Mouse (Mus musculus) limb, embryonic 12.5 days (tissue): ENCODE measurements around the gene Gypa. TPM values are rescaled to one million over a fixed set of nuclear protein-coding genes. Genes with fewer than 3 reads are reported as not detected.
A peak's percentile ranks its signal among the peaks of the same experiment; 100 is the strongest.

Experiments used
- ATAC-seq: fragments of 200-750 bp; cut with Nextera tagmentation; 2 replicates; pipeline ENCODE4 v1.8.0; 2017; ENCODE audit warnings: low read depth, moderate TSS enrichment; ENCODE audit not compliant: insufficient number of reproducible peaks, insufficient read depth, low FRiP score, low TSS enrichment
- H3K27ac ChIP-seq: fragments of 300-500 bp; sonication (generic); 2 replicates; pipeline ENCODE4 v1.5.1; 2016; ENCODE audit warnings: mild to moderate bottlenecking, moderate library complexity
- H3K27me3 ChIP-seq: fragments of 300-500 bp; sonication (generic); 2 replicates; pipeline ENCODE4 v1.6.1; 2016; ENCODE audit warnings: mild to moderate bottlenecking, moderate library complexity
- H3K36me3 ChIP-seq: fragments of 300-500 bp; sonication (generic); 2 replicates; pipeline ENCODE4 v1.6.1; 2016; ENCODE audit warnings: mild to moderate bottlenecking, moderate library complexity
- H3K4me1 ChIP-seq: fragments of 300-500 bp; sonication (generic); replicated peaks from 2 replicates; pipeline ENCODE4 v1.6.1; 2016
- H3K4me2 ChIP-seq: fragments of 300-500 bp; sonication (generic); 2 replicates; pipeline ENCODE4 v1.6.1; 2016; ENCODE audit warnings: mild to moderate bottlenecking, moderate library complexity
- H3K4me3 ChIP-seq: fragments of 300-500 bp; sonication (generic); replicated peaks from 2 replicates; pipeline ENCODE4 v1.5.1; 2016; ENCODE audit warnings: mild to moderate bottlenecking
- H3K9ac ChIP-seq: fragments of 300-500 bp; sonication (generic); replicated peaks from 2 replicates; pipeline ENCODE4 v1.6.1; 2016; ENCODE audit warnings: mild to moderate bottlenecking, moderate library complexity
- H3K9me3 ChIP-seq: fragments of 300-500 bp; sonication (generic); 2 replicates; pipeline ENCODE4 v1.6.1; 2016; ENCODE audit warnings: mild to moderate bottlenecking, moderate library complexity
- WGBS: fragments of 180-500 bp; shearing (Covaris S2); methylation state at CpG from one replicate; pipeline ENCODE4 v1.1.7; 2016; 5-methylcytosine and 5-hydroxymethylcytosine counted together
- polyA plus RNA-seq: library from polyadenylated mRNA; unstranded; fragments of >200 nt; fragmentation: Nextera tagmentation; extraction: Ambion mirVana; gene quantifications from 2 replicates; pipeline ENCODE4 v1.2.1, GENCODE M21; 2016

The Gypa gene
- polyA plus RNA-seq: 4.9 and 5.0 TPM in 2 replicates

DNA sequence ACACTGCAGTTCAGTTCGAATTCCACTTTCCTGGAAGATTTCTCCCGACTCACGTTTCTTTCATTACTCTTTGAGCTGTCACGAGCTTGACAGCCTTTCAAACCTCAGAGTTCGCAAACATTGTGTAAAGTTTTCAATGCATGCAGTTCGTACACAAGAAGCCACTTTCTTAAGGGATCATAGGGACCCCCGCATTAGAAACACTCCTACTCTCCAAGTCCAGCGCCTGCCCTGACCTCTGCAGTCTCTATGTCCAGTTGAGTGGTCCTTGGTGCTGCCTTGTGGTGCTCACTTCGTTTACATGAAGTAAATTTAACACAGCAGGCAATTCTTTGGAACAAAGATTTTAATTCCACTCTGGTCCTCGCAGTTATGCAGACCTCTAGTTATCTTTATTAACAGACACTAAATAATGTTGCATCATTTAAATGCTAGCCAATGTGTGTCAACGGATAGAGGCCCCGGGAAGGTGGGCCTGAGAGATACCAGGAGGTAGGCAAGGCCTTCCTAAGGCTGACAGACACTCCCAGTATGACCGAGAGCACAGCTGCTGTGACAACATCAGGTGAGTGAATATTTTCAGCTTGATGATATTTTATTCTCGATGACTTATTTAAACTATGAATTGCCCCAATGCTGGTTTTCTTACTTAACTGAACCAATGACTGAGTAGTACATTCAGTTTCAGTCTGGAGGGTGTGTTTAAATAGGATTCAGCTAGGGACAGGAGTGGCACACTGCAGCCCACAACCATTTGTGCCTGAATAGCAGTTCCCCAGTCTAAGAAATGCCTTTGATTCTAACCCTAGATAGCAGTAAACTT is at the start of gene Gypa:
Gene Gypa (plus strand): TSS at position 259 of the 823 bp plus-strand sequence.
- no peaks in the 10 kb centered on the region for H3K9me3 ChIP-seq
- H3K27me3 ChIP-seq: no peaks in the 10 kb centered on the region
- 0 out of 2 replicates have a peak within 1 kb of the TSS, but pooled peaks have one; percentile 7 for H3K27ac ChIP-seq
- peak within 1 kb of the TSS; percentile 50 for H3K9ac ChIP-seq
- WGBS: 29% methylated on average over 14 of the region's 14 CpGs
- H3K4me3 ChIP-seq: peak within 1 kb of the TSS; percentile 53
- no peaks in the 10 kb centered on the region for H3K36me3 ChIP-seq
- ATAC-seq: peak; percentile 48; the same call in 1 of the 2 replicates
- H3K4me2 ChIP-seq: peak within 1 kb of the TSS; percentile 64
- peaks cover 4% of the 10 kb centered on the region; the same call in 1 of the 2 replicates for H3K4me1 ChIP-seq

DNA sequence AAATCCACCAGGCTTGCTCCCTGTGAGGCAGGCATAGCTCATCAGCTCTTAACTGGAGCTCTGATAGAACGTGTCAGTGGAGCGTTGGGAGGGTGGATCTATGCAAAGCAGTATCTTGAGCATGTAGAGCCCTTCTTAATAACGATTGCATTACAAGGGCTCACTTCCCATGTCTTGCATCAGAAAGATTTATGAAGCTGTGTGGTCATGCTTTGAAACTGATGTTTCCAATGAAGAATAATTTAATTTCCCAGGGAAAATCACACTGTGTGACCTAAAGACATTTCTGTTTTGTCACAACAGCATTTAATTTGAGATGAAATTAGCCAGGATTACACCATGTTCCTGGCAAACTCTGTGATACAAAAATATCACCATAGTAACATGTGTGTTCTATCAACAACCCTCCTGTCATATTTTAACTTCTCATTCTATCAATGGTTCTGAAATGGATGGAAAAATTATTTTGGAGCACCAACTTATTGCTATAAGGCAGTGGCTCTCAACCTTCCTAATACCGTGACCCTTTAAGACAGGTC is 49.0 kb upstream of the Gypa start:
- no peak for ATAC-seq
- no peak overlapping the region for H3K4me2 ChIP-seq
- no peak overlapping the region for H3K9ac ChIP-seq
- no peak overlapping the region for H3K27ac ChIP-seq
- no peaks in the 10 kb centered on the region for H3K36me3 ChIP-seq
- H3K27me3 ChIP-seq: no peaks in the 10 kb centered on the region
- H3K4me3 ChIP-seq: no peak overlapping the region
- H3K4me1 ChIP-seq: no peaks in the 10 kb centered on the region
- H3K9me3 ChIP-seq: no peaks in the 10 kb centered on the region
- WGBS: 75% methylated on average over 4 of the region's 4 CpGs

DNA sequence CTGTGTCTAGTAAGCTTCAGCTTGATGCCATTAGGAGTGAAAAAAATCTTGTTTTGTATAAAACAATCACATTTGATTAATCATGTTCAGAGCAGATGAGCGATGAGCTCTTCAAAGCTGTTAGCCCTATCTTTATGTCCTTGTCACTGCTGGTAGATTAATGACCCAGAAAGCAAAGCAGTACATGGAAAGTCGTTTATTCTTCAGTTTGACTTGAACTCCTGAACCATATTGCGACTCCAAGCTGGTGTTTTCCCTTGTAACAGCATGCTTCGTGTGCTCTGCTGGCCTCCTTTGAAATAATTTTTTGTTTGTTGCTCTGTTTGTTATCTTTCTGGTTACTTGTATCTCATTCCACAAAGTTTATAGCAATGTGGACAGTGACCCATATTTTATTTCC is 46.4 kb upstream of the Gypa start:
- WGBS: 75% methylated on average over 4 of the region's 4 CpGs
- no peak for ATAC-seq
- Histone ChIP-seq H3K36me3 (no peaks in the 10 kb centered on the region), H3K9me3 (no peaks in the 10 kb centered on the region), H3K4me1 (0 out of 2 replicates have a peak, but pooled peaks cover 3% of the 10 kb centered on the region), H3K27me3 (no peaks in the 10 kb centered on the region), H3K4me2 (no peak overlapping the region), H3K4me3 (no peak overlapping the region), H3K9ac (no peak overlapping the region), H3K27ac (no peak overlapping the region)

DNA sequence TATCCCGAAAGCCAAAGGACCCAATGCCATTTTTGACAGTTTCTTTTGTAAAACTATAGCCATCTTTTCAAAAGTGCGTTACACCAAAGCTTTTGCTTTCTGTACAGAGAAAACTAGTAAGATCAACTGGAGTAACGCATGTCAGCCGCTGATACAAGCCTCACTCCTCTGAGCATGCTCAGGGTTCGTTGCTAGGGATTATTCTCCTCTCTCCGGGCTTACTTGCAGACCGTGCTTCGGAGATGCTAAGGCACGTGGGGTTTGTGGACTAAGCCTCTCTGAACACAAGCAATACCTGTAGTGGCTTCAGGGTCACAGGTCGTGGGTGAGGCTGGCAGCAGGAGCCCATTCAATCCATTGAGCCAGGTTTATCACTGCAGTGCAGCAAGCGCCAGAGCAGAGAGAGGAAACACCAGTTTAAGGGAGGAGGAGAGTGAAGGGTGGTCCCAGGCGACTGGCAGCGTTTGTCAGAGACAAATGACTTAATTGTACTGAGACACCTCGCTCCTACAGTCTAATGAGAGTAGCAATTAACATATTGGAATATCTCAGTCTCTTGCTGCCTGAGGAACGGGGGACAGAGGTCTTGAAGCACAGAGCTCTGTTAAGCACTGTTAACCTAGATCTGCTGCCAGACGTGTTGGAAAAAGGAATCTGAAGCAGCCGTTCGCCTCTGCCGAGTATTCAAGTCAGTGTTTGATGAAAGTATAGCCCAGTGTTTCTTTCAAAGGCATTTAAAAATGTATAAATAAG is 41.5 kb upstream of the Gypa start:
- H3K4me2 ChIP-seq: no peak overlapping the region
- H3K9me3 ChIP-seq: no peaks in the 10 kb centered on the region
- no peaks in the 10 kb centered on the region for H3K27me3 ChIP-seq
- H3K4me1 ChIP-seq: 0 out of 2 replicates have a peak, but pooled peaks cover 4% of the 10 kb centered on the region
- WGBS: 50% methylated on average over 19 of the region's 19 CpGs
- H3K36me3 ChIP-seq: no peaks in the 10 kb centered on the region
- no peak overlapping the region for H3K9ac ChIP-seq
- H3K4me3 ChIP-seq: no peak overlapping the region
- no peak for ATAC-seq
- H3K27ac ChIP-seq: no peak overlapping the region

DNA sequence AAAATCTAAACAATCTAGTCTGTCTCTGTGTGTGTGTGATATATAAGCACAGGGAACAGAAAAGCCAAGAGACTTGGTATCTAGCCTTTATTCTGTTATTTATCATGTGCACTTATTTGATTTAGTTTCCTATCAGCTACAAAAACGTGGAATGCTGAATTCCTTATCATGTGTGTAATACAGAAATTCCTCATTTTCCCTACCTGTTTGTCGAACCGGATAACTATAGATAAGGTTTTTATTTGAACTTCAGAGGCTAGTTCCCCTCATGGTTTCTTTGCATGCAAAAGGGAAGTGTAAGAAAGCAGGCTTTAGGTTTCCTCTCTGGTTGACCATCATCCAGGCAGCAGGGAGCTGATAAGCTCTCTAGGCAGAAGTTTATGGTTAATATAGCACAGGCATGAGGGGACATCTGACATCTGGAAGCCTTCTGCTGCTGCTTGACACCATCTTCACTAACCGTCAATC is 30.1 kb upstream of the Gypa start:
- Histone ChIP-seq H3K4me2 (no peak overlapping the region), H3K36me3 (no peaks in the 10 kb centered on the region), H3K9me3 (no peaks in the 10 kb centered on the region), H3K4me3 (no peak overlapping the region), H3K9ac (no peak overlapping the region), H3K27me3 (peaks cover 6% of the 10 kb centered on the region; the same call in 1 of the 2 replicates), H3K4me1 (peaks cover 9% of the 10 kb centered on the region), H3K27ac (no peak overlapping the region)
- ATAC-seq: no peak
- 78% methylated on average over 4 of the region's 4 CpGs for WGBS

DNA sequence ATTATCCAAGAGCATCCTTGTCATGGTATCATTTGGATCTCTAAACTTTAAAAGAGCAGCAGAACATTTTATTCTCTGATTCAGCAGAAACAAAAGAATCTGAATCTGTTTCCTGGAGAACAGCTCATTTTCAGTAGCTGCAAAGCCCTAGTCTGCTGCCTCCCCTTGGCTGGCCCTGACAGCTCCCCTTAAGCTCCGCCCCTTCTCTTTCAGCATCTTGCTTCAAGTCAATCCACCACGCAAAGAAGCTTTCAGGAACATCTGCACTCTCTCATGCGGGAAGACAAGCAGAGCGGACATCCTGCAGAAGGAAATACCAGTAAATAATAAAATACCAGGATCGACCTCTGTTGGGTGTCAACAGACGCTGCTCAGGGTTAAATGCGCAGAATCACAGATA is 18.6 kb upstream of the Gypa start:
- H3K4me1 ChIP-seq: no peaks in the 10 kb centered on the region; the same call in 1 of the 2 replicates
- no peak for ATAC-seq
- H3K4me3 ChIP-seq: no peak overlapping the region
- no peaks in the 10 kb centered on the region for H3K27me3 ChIP-seq
- H3K9ac ChIP-seq: no peak overlapping the region
- H3K9me3 ChIP-seq: 0 out of 2 replicates have a peak, but pooled peaks cover 5% of the 10 kb centered on the region
- H3K36me3 ChIP-seq: no peaks in the 10 kb centered on the region
- H3K4me2 ChIP-seq: no peak overlapping the region
- WGBS: 42% methylated on average over 7 of the region's 7 CpGs
- no peak overlapping the region for H3K27ac ChIP-seq

DNA sequence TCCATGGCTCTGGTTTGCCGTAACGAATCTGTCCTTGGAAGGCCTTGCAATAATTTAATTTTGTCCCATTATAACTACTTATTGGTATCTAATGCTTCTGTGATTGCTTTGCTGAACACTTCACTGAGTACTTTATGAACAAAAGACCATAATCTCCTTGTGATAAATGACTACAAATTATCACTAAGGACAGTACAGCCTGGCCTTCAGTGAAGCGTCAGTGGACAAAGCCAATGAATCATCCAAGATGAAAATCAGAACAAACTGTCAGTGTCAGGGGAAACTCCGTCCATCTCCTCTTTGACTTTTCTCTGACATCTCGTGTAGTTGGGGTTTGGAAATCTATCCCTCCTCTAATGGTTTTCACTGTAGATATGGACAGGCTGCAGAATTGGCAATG is 15.4 kb upstream of the Gypa start:
- H3K9ac ChIP-seq: no peak overlapping the region
- peaks cover 3% of the 10 kb centered on the region; the same call in 1 of the 2 replicates for H3K4me1 ChIP-seq
- H3K9me3 ChIP-seq: no peaks in the 10 kb centered on the region
- no peak for ATAC-seq
- no peak overlapping the region for H3K4me3 ChIP-seq
- no peaks in the 10 kb centered on the region for H3K36me3 ChIP-seq
- no peak overlapping the region for H3K27ac ChIP-seq
- H3K27me3 ChIP-seq: 0 out of 2 replicates have a peak, but pooled peaks cover 5% of the 10 kb centered on the region
- WGBS: 82% methylated on average over 5 of the region's 5 CpGs
- no peak overlapping the region for H3K4me2 ChIP-seq

DNA sequence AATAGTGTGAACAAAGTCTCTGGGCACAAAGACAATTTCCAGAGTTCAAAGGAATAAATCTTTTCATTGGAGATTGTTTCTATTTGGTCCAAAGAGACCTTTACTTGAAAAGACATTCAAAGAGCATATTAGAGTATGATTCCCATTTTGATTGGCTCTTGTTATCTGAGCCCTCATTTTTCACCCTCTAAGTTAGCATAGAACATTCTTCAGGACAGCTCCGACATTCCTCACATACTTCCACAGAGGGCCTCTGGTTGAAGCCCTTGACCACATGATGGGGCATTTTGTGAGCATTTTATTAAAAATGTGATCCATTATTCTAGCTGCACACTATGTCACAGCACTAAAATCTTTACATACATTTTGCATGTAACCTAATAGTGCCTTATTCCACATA is 14.5 kb upstream of the Gypa start:
- Histone ChIP-seq H3K4me2 (no peak overlapping the region), H3K27me3 (0 out of 2 replicates have a peak, but pooled peaks cover 5% of the 10 kb centered on the region), H3K9me3 (no peaks in the 10 kb centered on the region), H3K27ac (no peak overlapping the region), H3K9ac (no peak overlapping the region), H3K4me1 (peaks cover 3% of the 10 kb centered on the region; the same call in 1 of the 2 replicates), H3K4me3 (no peak overlapping the region), H3K36me3 (no peaks in the 10 kb centered on the region)
- WGBS: 54% methylated on average over 1 of the region's 1 CpGs
- no peak for ATAC-seq

DNA sequence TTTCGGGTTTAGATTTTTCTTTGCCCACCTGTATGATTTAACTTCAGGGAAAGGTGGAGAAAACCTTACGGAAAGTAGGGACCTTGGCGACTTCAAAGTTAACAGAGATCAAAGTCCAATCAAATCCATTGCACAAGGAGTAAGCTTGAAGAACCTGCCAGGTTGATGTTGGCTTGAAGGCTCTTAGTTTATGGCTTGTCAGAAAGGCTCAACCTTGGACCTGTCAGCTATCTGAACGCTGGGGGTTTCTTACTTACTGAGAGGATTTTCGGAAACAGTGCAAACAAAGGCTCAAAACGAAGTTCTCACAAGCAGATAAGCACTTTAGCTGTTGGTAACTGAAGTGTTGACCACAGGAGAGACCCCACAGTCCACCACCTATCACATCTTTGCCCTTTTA is 11.4 kb upstream of the Gypa start:
- no peak overlapping the region for H3K27ac ChIP-seq
- no peaks in the 10 kb centered on the region for H3K9me3 ChIP-seq
- H3K4me2 ChIP-seq: no peak overlapping the region
- no peaks in the 10 kb centered on the region for H3K36me3 ChIP-seq
- 72% methylated on average over 6 of the region's 6 CpGs for WGBS
- 0 out of 2 replicates have a peak, but pooled peaks cover 5% of the 10 kb centered on the region for H3K27me3 ChIP-seq
- H3K9ac ChIP-seq: no peak overlapping the region
- no peak overlapping the region for H3K4me3 ChIP-seq
- no peak for ATAC-seq
- H3K4me1 ChIP-seq: peaks cover 3% of the 10 kb centered on the region; the same call in 1 of the 2 replicates

DNA sequence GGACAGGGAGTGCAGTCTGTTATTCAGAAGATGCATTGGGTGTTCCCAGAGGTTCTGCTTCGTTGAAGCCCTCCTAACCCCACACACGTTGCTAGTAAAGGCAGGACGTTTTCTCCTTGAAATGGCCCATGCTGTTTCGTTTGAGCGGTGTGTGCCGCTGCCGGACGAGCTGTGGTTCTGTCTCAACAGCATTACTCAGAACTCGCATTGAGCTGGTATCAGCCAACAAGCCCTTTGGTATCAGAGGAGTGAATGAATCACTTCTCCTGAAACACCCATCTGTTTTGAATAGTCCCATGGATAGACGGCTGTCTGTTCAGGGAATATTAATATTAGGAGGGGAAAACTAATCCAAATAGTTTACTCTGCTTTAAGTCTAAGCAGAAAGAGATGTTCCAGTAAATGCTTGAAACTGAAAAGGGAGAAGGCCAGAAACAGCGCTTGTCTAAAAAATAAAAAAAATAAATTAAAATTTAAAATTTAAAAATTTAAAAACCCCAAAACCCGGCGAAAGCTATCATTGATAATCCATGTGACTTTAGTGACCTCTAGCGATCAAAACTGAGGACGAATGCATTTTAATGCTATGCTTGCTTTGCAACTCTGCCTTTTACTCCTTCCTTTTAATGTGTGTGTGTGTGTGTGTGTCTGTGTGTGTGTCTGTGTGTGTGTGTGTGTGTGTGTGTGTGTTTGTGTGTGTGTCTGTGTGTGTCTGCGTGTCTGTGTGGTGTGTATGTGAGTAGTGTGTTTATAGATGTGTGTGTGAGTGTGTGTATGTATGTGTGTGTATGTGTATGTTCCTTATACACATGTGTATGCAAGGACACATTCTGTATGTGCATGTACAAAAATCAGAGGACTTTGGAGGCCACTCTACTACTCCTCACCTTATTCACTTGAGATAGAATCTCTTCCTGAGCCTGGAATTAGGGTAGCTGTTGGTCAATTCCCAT is 10.5 kb upstream of the Gypa start:
- 36% methylated on average over 16 of the region's 16 CpGs for WGBS
- Histone ChIP-seq H3K27ac (no peak overlapping the region), H3K4me1 (peaks cover 3% of the 10 kb centered on the region; the same call in 1 of the 2 replicates), H3K9ac (no peak overlapping the region), H3K4me2 (peak overlapping the region; percentile 17), H3K27me3 (0 out of 2 replicates have a peak, but pooled peaks cover 5% of the 10 kb centered on the region), H3K36me3 (no peaks in the 10 kb centered on the region), H3K4me3 (no peak overlapping the region), H3K9me3 (no peaks in the 10 kb centered on the region)
- ATAC-seq: no peak
